Comparison of ENCODE assay signal across 19 mouse cellular contexts in genomic region chr11:48431316-48431715, GRCm38 (mm10).
"Had no signal": no experiment of that assay in that cellular context is flagged by ENCODE, and none has a peak within 500 bp of the region (broad histone marks: within the 10 kb centered on the region; RNA-seq: fewer than 3 reads in every experiment).

No protein-coding gene starts in this region.

- H3K36me3 ChIP-seq: midbrain, embryonic 10.5 days; midbrain, embryonic 12.5 days; neural tube, embryonic 13.5 days; neural tube, embryonic 15.5 days had no signal

- DNase-seq: lung, adult 18-20 months; lung, postnatal 10 days; lung, postnatal 4 days; midbrain, embryonic 14.5 days; retina, postnatal 1 day; right cerebral cortex, adult 18-20 months; right cerebral cortex, postnatal 25 days; right cerebral cortex, postnatal 4 days; spleen, adult 18-20 months; thymus, adult 18-20 months; thymus, postnatal 14 days; thymus, postnatal 36 days had no signal

- H3K9ac ChIP-seq: lung, embryonic 14.5 days; midbrain, embryonic 12.5 days; neural tube, embryonic 13.5 days; neural tube, embryonic 15.5 days had no signal

- H3K27me3 ChIP-seq: midbrain, embryonic 12.5 days; neural tube, embryonic 13.5 days; neural tube, embryonic 15.5 days had no signal

- H3K9me3 ChIP-seq: midbrain, embryonic 10.5 days; midbrain, embryonic 12.5 days; neural tube, embryonic 13.5 days; neural tube, embryonic 15.5 days had no signal

- H3K4me2 ChIP-seq: lung, embryonic 14.5 days; midbrain, embryonic 12.5 days; neural tube, embryonic 13.5 days; neural tube, embryonic 15.5 days had no signal

- H3K4me3 ChIP-seq: midbrain, embryonic 10.5 days; midbrain, embryonic 12.5 days; myocyte; neural tube, embryonic 13.5 days; neural tube, embryonic 15.5 days had no signal

- ATAC-seq: midbrain, embryonic 16.5 days had no signal

- H3K27ac ChIP-seq: midbrain, embryonic 10.5 days; midbrain, embryonic 12.5 days; neural tube, embryonic 13.5 days; neural tube, embryonic 15.5 days had no signal

- H3K4me1 ChIP-seq: midbrain, embryonic 10.5 days; midbrain, embryonic 12.5 days; neural tube, embryonic 13.5 days; neural tube, embryonic 15.5 days had no signal
